Mouse (Mus musculus) heart, postnatal 0 days (tissue): ENCODE results near the gene Ccdc58.

Experiments used
- CTCF ChIP-seq: IDR thresholded peaks from 2 replicates; pipeline ENCODE4 v1.5.1; 2016; ENCODE audit warnings: antibody characterized with exemption, control low read depth, low read depth
- EP300 ChIP-seq: IDR thresholded peaks from 2 replicates; pipeline ENCODE4 v1.6.1; 2016; ENCODE audit warnings: antibody characterized with exemption, low read depth

DNA sequence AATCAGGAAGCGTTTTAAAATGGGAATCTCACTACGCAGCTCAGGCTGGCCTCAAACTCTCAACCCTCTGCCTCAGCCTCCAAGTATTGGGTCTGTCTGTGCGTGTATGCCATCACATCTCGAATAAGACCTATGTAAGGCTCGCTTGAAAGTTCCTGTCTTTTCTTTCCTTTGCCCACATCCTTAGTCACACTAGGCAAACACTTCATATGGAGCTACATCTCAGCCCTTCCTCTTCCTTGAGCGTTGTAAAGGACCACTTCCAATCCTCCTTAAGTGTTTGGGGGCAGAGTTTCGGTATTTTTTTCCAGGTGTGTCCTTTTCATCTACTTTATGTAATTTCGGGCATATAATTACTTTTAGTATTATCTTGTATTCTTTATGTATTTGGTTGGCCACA, 16.6 kb upstream of the Ccdc58 start:
- TF ChIP-seq CTCF (no peak), EP300 (no peak)
